Comparison of ENCODE assay signal across 25 mouse cellular contexts in genomic region chr2:166159276-166159675, GRCm38 (mm10). TPM values are rescaled to one million over a fixed set of nuclear protein-coding genes. Genes with fewer than 3 reads are reported as not detected.
DNase-seq lines count a peak whose midpoint lies in the region; ATAC-seq and TF ChIP-seq lines count a peak whose summit lies in the region.
"Had no signal": no experiment of that assay in that cellular context is flagged by ENCODE, and none has a peak within 500 bp of the region (broad histone marks: within the 10 kb centered on the region; RNA-seq: fewer than 3 reads in every experiment).

No protein-coding gene starts in this region.

- peaks cover 9% of the 10 kb centered on the region; the same call in 1 of the 2 replicates for H3K4me1 ChIP-seq in heart, postnatal 0 days (ENCODE audit: control insufficient read depth, insufficient read depth)
- peaks cover 6% of the 10 kb centered on the region for H3K4me1 ChIP-seq in lung, postnatal 0 days (ENCODE audit: insufficient read depth, low read depth, low read length)
- 0 out of 2 replicates have a peak, but pooled peaks cover 2% of the 10 kb centered on the region for H3K4me1 ChIP-seq in lung, adult 2 months (ENCODE audit: control insufficient read depth, insufficient read depth, low read length)
- peaks cover 58% of the 10 kb centered on the region for H3K4me1 ChIP-seq in limb, embryonic 12.5 days (replicated peaks)

- no peaks in the 10 kb centered on the region for H3K9me3 ChIP-seq in heart, postnatal 0 days (replicated peaks; ENCODE audit: control insufficient read depth, low read length)
- no peaks in the 10 kb centered on the region for H3K9me3 ChIP-seq in lung, postnatal 0 days (ENCODE audit: low read length)
- H3K9me3 ChIP-seq in limb, embryonic 12.5 days, result 0 out of 2 replicates have a peak, but pooled peaks cover 4% of the 10 kb centered on the region
- H3K9me3 ChIP-seq: forebrain, embryonic 10.5 days; heart, embryonic 13.5 days; hindbrain, embryonic 12.5 days had no signal

- TF ChIP-seq POLR2A in lung, adult 2 months (IDR thresholded peaks at IDR 0.05; ENCODE audit: borderline replicate concordance, extremely low read depth, low read depth, low read length), result no peak

- ATAC-seq in heart, postnatal 0 days (ENCODE audit: insufficient read depth, low read depth), result no peak
- ATAC-seq in lung, postnatal 0 days, result no peak
- ATAC-seq in limb, embryonic 12.5 days (ENCODE audit: insufficient number of reproducible peaks, insufficient read depth, low FRiP score, low TSS enrichment, low read depth), result no peak
- ATAC-seq: CD4-positive, CD25-positive, alpha-beta regulatory T cell, adult 4 months; forebrain, embryonic 16.5 days had no signal

- H3K4me3 ChIP-seq in heart, postnatal 0 days (ENCODE audit: low read depth, low read length), result no peak overlapping the region
- H3K4me3 ChIP-seq in lung, postnatal 0 days (ENCODE audit: low read depth, low read length), result no peak overlapping the region
- no peak overlapping the region for H3K4me3 ChIP-seq in lung, adult 2 months (replicated peaks; ENCODE audit: extremely low read depth, low read depth, low read length)
- H3K4me3 ChIP-seq in limb, embryonic 12.5 days (replicated peaks), result no peak overlapping the region
- H3K4me3 ChIP-seq: forebrain, embryonic 10.5 days; heart, embryonic 13.5 days; hindbrain, embryonic 12.5 days had no signal

- no peak for DNase-seq in heart, postnatal 0 days (ENCODE audit: low spot score)
- DNase-seq in heart, adult 11 months, result no peak
- no peak for DNase-seq in lung, postnatal 0 days (ENCODE audit: low spot score)
- no peak for DNase-seq in lung, adult 2 months
- peak; percentile 57 for DNase-seq in ES-CJ7 (ENCODE audit: low read depth, low spot score)
- no peak for DNase-seq in cerebellum, adult 18-20 months
- DNase-seq in left cerebral cortex, adult 11 months (ENCODE audit: low spot score), result no peak
- DNase-seq: adrenal gland, postnatal 14 days; cerebellum, adult 9-11 months; gastrocnemius, postnatal 10 days; kidney, adult 8-10 months; kidney, postnatal 25 days; lung, adult 18-20 months; lung, postnatal 4 days; right cerebral cortex, postnatal 14 days; spleen, adult 18-20 months; thymus, postnatal 36 days had no signal

- no peak overlapping the region for H3K27ac ChIP-seq in heart, postnatal 0 days (ENCODE audit: low read depth)
- no peak overlapping the region for H3K27ac ChIP-seq in lung, postnatal 0 days (ENCODE audit: low read length)
- peak overlapping the region; percentile 94; the same call in 1 of the 2 replicates for H3K27ac ChIP-seq in limb, embryonic 12.5 days
- H3K27ac ChIP-seq: forebrain, embryonic 10.5 days; heart, embryonic 13.5 days; hindbrain, embryonic 12.5 days had no signal

- peak; percentile 11; the same call in 1 of the 2 replicates for TF ChIP-seq CTCF in heart, postnatal 0 days (IDR thresholded peaks at IDR 0.05; ENCODE audit: low read depth)
- peak; percentile 3; the same call in 1 of the 2 replicates for TF ChIP-seq CTCF in lung, postnatal 0 days (IDR thresholded peaks at IDR 0.05)
- no peak for TF ChIP-seq CTCF in lung, adult 2 months (IDR thresholded peaks at IDR 0.05; ENCODE audit: insufficient read depth, low read length)

- H3K36me3 ChIP-seq in heart, postnatal 0 days (replicated peaks; ENCODE audit: control insufficient read depth, insufficient read depth, low read length), result no peaks in the 10 kb centered on the region
- H3K36me3 ChIP-seq in lung, postnatal 0 days (ENCODE audit: insufficient read depth, low read length), result no peaks in the 10 kb centered on the region
- H3K36me3 ChIP-seq in limb, embryonic 12.5 days, result no peaks in the 10 kb centered on the region
- H3K36me3 ChIP-seq: forebrain, embryonic 10.5 days; heart, embryonic 13.5 days; hindbrain, embryonic 12.5 days had no signal

- no peak overlapping the region for H3K4me2 ChIP-seq in heart, postnatal 0 days (ENCODE audit: low read depth, low read length)
- H3K4me2 ChIP-seq in lung, postnatal 0 days (replicated peaks; ENCODE audit: low read depth, low read length), result no peak overlapping the region
- no peak overlapping the region for H3K4me2 ChIP-seq in limb, embryonic 12.5 days
- H3K4me2 ChIP-seq: heart, embryonic 13.5 days; hindbrain, embryonic 12.5 days; liver, embryonic 11.5 days had no signal

- H3K27me3 ChIP-seq in heart, postnatal 0 days (ENCODE audit: control insufficient read depth, insufficient read depth, low read length), result no peaks in the 10 kb centered on the region
- H3K27me3 ChIP-seq in lung, postnatal 0 days (replicated peaks; ENCODE audit: insufficient read depth, low read length), result no peaks in the 10 kb centered on the region; the same call in 1 of the 2 replicates
- H3K27me3 ChIP-seq in limb, embryonic 12.5 days, result no peaks in the 10 kb centered on the region
- H3K27me3 ChIP-seq: heart, embryonic 13.5 days had no signal

- no peak for TF ChIP-seq EP300 in heart, postnatal 0 days (IDR thresholded peaks at IDR 0.05; ENCODE audit: low read depth)
- no peak for TF ChIP-seq EP300 in lung, postnatal 0 days (IDR thresholded peaks at IDR 0.05)

- WGBS in heart, postnatal 0 days, result 85% methylated on average over 7 of the region's 7 CpGs
- 86% methylated on average over 7 of the region's 7 CpGs for WGBS in lung, postnatal 0 days
- 89% methylated on average over 7 of the region's 7 CpGs for WGBS in lung, adult 2 months
- 82% methylated on average over 7 of the region's 7 CpGs for WGBS in limb, embryonic 12.5 days

- H3K9ac ChIP-seq in heart, postnatal 0 days (replicated peaks; ENCODE audit: low read depth, low read length), result no peak overlapping the region
- no peak overlapping the region for H3K9ac ChIP-seq in lung, postnatal 0 days (replicated peaks; ENCODE audit: low read depth)
- no peak overlapping the region for H3K9ac ChIP-seq in limb, embryonic 12.5 days (replicated peaks)
- H3K9ac ChIP-seq: heart, embryonic 13.5 days; hindbrain, embryonic 12.5 days had no signal

RNA-seq across cellular contexts. Expression of gene Sulf2, which starts 3.8 kb away (rescaled TPM):
- total RNA-seq in heart, postnatal 0 days (2014; rRNA removed; ENCODE audit: low replicate concordance), result 86.5 and 94.0 TPM in 2 replicates
- 51.9 and 54.8 TPM in 2 replicates for polyA plus RNA-seq in heart, postnatal 0 days (2015; fragmentation: Nextera tagmentation; extraction: Ambion mirVana)
- polyA plus RNA-seq in lung, postnatal 0 days (2015; fragmentation: Nextera tagmentation; extraction: Ambion mirVana), result 10.8 and 13.6 TPM in 2 replicates
- polyA plus RNA-seq in lung, adult 2 months (2012; rRNA removed), result 37.6 and 44.2 TPM in 2 replicates
- 176 and 187 TPM in 2 replicates for polyA plus RNA-seq in limb, embryonic 12.5 days (2016; fragmentation: Nextera tagmentation; extraction: Ambion mirVana)
- total RNA-seq: MEL had no signal
